Mouse (Mus musculus) thymus, adult 2 months (tissue): ENCODE results near the gene Sema4b. TPM values are rescaled to one million over a fixed set of nuclear protein-coding genes. Genes with fewer than 3 reads are reported as not detected.

ENCODE experiments used
- DNase-seq: peaks from one replicate; pipeline ENCODE4 v3.0.0; 2021
- H3K27ac ChIP-seq: fragments of 200-500 bp; 2 replicates; pipeline ENCODE4 v1.5.1; 2012; ENCODE audit warnings: low read length, control low read depth; ENCODE audit not compliant: control insufficient read depth, insufficient read depth
- H3K27me3 ChIP-seq: fragments of 200-500 bp; 2 replicates; pipeline ENCODE4 v1.6.1; 2012; ENCODE audit warnings: mild to moderate bottlenecking, low read length, moderate library complexity, mixed read lengths; ENCODE audit not compliant: control insufficient read depth, insufficient read depth
- H3K36me3 ChIP-seq: fragments of 200-500 bp; 2 replicates; pipeline ENCODE4 v1.6.1; 2012; ENCODE audit warnings: mild to moderate bottlenecking, low read length, moderate library complexity; ENCODE audit not compliant: control insufficient read depth, insufficient read depth
- H3K4me1 ChIP-seq: fragments of 200-500 bp; replicated peaks from 2 replicates; pipeline ENCODE4 v1.6.1; 2012; ENCODE audit warnings: low read length; ENCODE audit not compliant: control insufficient read depth, insufficient read depth
- H3K4me3 ChIP-seq: fragments of 200-500 bp; 2 replicates; pipeline ENCODE4 v1.5.1; 2012; ENCODE audit warnings: mild to moderate bottlenecking, low read length, control low read depth, moderate library complexity; ENCODE audit not compliant: control insufficient read depth, insufficient read depth
- CTCF ChIP-seq: fragments of 200-500 bp; IDR thresholded peaks from 2 replicates; pipeline ENCODE4 v1.5.1; 2012; ENCODE audit warnings: mild to moderate bottlenecking, control low read depth, low read length, moderate library complexity, borderline replicate concordance; ENCODE audit not compliant: control insufficient read depth, poor library complexity, insufficient read depth; ENCODE audit errors: extremely low read depth
- POLR2A ChIP-seq: fragments of 200-500 bp; IDR thresholded peaks from 2 replicates; pipeline ENCODE4 v1.6.1; 2012; ENCODE audit warnings: mild to moderate bottlenecking, low read length, control low read depth, moderate library complexity; ENCODE audit not compliant: control insufficient read depth, poor library complexity, insufficient read depth; ENCODE audit errors: extremely low read depth
- WGBS: fragments of 180-500 bp; shearing (Covaris S2); methylation state at CpG from one replicate; pipeline ENCODE4 v1.1.7; 2018; 5-methylcytosine and 5-hydroxymethylcytosine counted together
- polyA plus RNA-seq: library from polyadenylated mRNA; depleted of rRNA; stranded (reverse); fragments of >200 nt; gene quantifications from 2 replicates; pipeline ENCODE4 v1.2.3, GENCODE M21; 2012; rRNA removed

The Sema4b gene
- polyA plus RNA-seq: 37.4 and 44.1 TPM in 2 replicates

- 20% methylated on average over 51 of the region's 51 CpGs for WGBS
- peak; percentile 77 for DNase-seq
- Histone ChIP-seq H3K4me1 (peaks cover 43% of the 10 kb centered on the region), H3K27me3 (no peaks in the 10 kb centered on the region), H3K27ac (peak within 1 kb of the TSS; percentile 1; the same call in 1 of the 2 replicates), H3K4me3 (peak within 1 kb of the TSS; percentile 30), H3K36me3 (no peaks in the 10 kb centered on the region)
- TF ChIP-seq CTCF: no peak
- TF ChIP-seq POLR2A: no peak
Observed at GRCm38 (mm10) chr7:80186531-80187296, at the start of gene Sema4b. TSS of gene Sema4b (plus strand) at chr7:80186841.

- no peak overlapping the region for H3K4me3 ChIP-seq
- no peak for DNase-seq
- H3K36me3 ChIP-seq: no peaks in the 10 kb centered on the region
- H3K4me1 ChIP-seq: peaks cover 4% of the 10 kb centered on the region
- 89% methylated on average over 1 of the region's 1 CpGs for WGBS
- TF ChIP-seq POLR2A (no peak), CTCF (no peak)
- no peak overlapping the region for H3K27ac ChIP-seq
- no peaks in the 10 kb centered on the region for H3K27me3 ChIP-seq
Observed at GRCm38 (mm10) chr7:80138375-80138774, 48.3 kb upstream of the Sema4b start.

GRCm38 (mm10) chr7:80140815-80141214, 45.8 kb upstream of the Sema4b start:
- no peak overlapping the region for H3K4me3 ChIP-seq
- H3K27ac ChIP-seq: no peak overlapping the region
- no peaks in the 10 kb centered on the region for H3K36me3 ChIP-seq
- TF ChIP-seq CTCF: peak; percentile 79
- TF ChIP-seq POLR2A: no peak
- H3K27me3 ChIP-seq: no peaks in the 10 kb centered on the region
- 22% methylated on average over 9 of the region's 9 CpGs for WGBS
- peaks cover 13% of the 10 kb centered on the region for H3K4me1 ChIP-seq
- DNase-seq: peak; percentile 73

DNA sequence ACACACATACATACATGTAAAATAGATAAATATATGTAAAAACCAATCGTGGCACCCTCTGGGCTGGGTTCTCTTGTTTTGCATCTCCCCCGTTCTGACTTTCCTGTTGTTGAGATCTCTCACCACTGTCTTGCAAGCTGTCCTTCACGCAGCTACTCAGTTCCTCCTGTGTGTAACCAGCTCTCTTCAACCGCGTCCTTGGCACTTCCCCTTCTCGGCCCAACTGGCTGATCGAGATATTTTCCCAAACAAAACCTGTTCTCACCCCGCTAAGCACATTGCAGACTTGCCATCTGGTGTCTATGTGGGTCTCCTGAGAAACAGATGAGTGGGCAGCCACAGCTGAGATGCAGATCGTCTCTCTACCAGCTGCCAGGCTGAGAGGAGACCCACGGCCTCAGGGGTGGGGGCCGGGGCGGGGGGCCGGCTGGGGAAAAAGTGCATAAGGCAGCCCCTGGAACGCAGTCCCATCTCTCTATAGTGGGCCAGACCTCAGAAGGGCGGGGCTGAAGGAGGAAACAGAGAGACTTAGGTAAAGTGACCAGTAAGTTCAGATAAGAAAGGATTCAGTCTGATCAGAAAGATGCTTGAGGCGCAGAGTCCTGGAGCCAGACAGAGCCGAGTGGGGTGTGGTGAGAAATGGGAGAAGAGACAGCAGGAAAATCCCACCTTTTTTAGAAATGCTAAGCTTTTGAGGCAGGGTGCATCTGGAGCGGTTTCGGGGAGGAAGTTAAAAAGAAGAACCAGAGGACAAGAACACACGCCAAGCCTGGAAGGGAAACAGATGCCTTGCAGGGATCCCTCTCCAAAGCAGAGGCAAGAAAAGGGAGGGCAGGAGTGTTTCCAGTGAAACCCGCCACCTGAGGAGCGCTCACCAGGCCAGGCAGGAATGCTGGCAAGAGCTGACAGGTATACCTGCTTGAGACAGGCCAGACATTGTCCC, 43.0 kb upstream of the Sema4b start:
- H3K36me3 ChIP-seq: no peaks in the 10 kb centered on the region
- peak; percentile 35 for DNase-seq

DNA sequence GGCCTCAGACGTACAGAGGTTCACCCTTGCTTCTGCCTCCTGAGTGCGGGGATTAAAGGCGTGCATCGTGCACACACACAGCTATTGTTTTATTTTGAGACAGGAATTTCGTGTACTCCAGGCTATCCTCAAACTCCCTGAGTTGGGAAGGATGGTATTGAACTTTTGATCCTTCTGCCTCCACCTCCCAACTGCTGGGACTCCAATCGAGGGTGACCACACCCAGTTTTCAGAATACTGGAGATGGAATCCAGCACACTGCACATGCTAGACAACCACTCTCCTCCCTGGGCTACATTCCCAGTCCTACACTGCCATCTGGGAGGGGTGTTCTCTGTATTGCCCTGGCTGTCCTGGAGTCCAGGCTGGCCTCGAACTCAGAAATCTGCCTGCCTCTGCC, 41.9 kb upstream of the Sema4b start:
- H3K36me3 ChIP-seq: no peaks in the 10 kb centered on the region
- H3K27ac ChIP-seq: no peak overlapping the region
- no peak overlapping the region for H3K4me3 ChIP-seq
- WGBS: 92% methylated on average over 7 of the region's 7 CpGs
- no peaks in the 10 kb centered on the region for H3K27me3 ChIP-seq
- no peak for DNase-seq
- no peak for TF ChIP-seq CTCF
- TF ChIP-seq POLR2A: no peak
- peaks cover 21% of the 10 kb centered on the region for H3K4me1 ChIP-seq

More for the DNA sequence above, 43.0 kb upstream of the Sema4b start:
- H3K27me3 ChIP-seq: no peaks in the 10 kb centered on the region
- no peak overlapping the region for H3K4me3 ChIP-seq
- peaks cover 21% of the 10 kb centered on the region for H3K4me1 ChIP-seq
- TF ChIP-seq CTCF: no peak
- TF ChIP-seq POLR2A: no peak
- 10% methylated on average over 22 of the region's 22 CpGs for WGBS
- peak overlapping the region; percentile 39; the same call in 1 of the 2 replicates for H3K27ac ChIP-seq

DNA sequence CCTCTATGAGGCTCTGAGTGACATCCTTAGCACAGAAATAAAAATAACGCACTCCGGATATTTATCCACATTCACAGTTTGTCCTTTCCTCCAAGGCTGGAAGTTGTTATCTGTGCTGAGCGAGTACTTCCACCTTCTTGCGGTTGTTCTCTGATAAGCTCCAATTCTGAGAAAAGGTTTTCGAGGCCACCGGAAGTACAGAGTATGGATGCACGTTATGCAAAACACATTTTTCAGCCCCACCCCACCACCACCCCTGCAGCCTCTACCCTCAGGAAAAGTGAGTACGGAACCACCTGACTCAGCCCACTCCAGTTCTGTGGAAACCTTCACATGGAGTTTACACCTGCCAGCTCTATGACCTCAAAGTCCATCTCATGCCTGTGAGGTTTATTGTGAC, 40.6 kb upstream of the Sema4b start:
- H3K4me1 ChIP-seq: peaks cover 20% of the 10 kb centered on the region
- TF ChIP-seq CTCF (no peak), POLR2A (no peak)
- DNase-seq: peak; percentile 28
- H3K36me3 ChIP-seq: no peaks in the 10 kb centered on the region
- H3K27ac ChIP-seq: no peak overlapping the region
- H3K27me3 ChIP-seq: no peaks in the 10 kb centered on the region
- no peak overlapping the region for H3K4me3 ChIP-seq
- WGBS: 12% methylated on average over 8 of the region's 8 CpGs
